Mouse (Mus musculus) cerebellum, adult 18-20 months (tissue): Measurements from ENCODE around the gene Ninl.
"Not testable (repeated sequence)": the region's sequence is repeated elsewhere in the genome, so short reads cannot be mapped to it uniquely, and the experiment has no call there.

ENCODE experiments used
- DNase-seq, 2 experiments: peaks; one replicate each; pipeline ENCODE4 v3.0.0; 2021

The Ninl gene

DNA sequence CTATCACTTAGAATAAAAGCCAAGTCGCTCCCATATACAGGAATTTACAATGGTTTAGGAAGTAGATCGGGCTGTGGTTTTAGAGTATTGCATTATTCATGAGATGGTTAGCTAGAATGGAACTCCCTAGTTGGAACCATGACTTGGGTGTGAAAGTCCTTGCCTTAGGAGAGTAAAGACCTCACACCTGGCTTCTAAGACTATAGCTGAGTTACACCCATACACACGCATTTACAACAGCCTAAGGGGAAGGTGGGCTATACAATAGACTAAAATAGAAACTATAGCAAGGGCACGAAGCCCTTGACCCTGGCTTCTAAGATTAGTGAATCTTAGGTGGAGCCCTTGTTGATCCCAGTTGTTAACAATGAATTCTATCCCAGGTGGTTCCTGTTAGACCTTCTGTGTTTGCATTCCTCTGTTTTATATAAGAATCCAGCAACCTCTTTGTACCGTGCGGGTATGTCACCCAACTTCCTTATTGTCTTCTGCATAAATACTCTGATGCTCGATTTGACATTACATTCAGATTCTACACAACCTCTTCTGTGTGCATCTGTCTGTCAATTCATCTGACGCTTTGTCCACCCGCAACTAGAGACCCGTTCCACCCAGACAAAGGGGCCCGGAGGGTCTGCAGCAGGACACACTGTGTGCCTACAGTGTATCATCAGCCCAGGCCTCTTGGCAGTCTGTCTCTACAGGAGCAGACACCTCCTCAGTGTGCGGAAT is 91.1 kb downstream of the Ninl start:
- not testable (repeated sequence) for DNase-seq

DNA sequence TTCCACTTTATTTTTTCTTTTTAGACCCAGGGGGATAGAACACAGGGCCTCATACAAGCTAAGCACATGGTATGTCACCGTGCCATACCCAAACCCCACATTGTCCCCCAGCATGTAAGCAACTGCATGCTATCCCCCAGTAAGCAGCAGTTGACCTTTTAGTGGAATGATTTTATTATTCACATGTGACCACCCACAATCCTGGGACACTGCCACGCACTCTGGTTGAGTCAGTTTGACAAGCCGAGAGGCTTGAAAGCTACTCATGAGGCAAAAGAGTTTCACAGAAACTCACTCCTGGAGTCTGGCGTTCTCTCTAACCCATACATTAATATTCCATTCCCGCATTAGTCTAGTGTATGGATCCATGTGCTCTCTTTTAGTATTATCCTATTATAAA is 91.8 kb downstream of the Ninl start:
- not testable (repeated sequence) for DNase-seq

DNA sequence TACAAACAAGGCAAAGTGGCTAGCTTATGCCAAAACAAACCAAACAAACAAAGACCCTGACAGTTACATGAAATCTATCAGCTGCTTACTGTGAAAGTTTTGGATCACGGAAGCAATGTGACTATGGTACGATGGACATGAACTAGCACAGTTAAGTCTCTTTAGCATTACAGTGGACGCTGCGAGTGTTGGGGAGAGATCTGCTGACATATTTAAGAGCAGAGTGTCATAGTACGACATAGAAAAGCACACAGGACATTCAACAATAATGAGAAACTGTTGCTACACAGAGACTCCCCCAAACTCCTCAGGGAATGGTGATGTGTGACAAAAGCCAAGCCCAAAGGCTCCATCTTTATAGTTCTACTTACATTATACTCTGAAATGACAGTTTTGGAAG is 95.2 kb downstream of the Ninl start:
- DNase-seq = no peak

DNA sequence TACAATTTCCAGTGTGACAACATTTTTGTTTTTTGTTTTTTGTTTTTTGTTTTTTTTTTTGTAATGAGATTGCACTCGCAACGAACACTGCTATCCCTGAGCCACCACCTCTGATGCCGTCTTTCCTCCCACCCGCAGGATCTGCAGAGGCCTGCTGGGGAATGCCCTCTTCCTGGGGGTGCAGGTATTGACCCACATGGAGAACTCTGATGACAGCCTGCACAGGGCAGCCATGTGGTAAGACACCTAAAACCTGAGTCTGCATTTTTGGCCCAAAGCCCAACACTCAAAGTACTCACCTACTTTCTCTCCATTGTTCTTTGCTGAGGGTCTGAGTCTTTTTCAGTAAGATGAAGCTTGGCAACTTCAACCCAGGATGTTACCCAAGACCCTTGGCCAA is 104.5 kb downstream of the Ninl start:
- DNase-seq = no peak

DNA sequence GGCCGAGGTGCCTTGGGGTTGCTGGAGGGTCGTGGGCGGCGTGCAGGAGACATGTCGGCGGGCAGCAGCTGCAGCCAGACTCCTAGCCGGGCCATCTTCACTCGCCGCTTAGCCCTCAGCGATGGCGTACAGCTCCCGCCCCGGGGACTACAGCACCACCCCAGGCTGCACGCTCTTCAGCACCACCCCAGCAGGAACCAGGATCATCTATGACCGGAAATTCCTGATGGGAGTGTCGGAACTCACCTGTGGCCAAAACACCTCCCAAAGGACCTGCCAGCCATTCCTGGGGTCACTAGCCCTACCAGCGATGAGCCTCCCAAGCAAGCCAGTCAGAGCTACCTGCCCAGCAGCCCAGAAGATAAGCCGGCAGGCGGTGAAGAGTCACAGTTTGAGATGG is 105.7 kb downstream of the Ninl start:
- DNase-seq = no peak

DNA sequence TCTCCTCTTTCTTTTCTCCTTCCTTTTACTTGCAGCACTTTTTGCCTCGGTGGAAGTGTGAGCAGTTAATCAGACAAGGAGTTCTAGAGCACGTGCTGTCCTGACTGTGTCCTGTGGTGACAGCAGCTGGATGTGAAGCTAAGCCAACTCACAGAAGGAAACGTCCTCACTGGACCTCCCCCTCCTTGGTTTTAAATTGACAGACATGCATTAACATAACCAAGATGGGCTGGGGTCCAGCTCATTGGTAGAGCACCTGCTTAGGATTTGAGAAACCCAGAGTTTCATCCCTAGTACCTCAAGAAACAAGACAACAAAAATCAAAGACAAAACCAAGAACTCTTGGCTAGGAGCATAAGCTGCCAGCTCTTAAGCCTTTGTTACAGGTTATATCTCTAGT is 108.4 kb downstream of the Ninl start:
- DNase-seq = no peak

DNA sequence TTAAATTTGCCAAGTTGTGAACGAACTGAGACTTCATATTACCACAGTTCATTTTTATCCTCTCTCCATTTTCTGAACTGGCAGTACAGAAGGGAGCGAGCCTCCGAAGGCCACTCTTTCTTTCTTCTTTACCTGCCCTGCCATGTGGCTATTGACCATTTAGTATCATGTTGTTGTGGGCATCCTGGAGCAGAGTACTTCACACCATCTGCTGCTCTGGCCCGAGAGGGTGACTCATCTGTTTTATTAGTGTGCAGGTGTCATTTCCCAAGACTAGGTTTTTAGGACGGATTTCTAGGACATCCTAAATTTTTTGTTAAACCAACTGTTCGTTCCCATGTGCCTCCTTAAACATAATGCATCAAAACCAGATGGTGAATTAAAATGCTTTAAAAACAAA is 110.0 kb downstream of the Ninl start:
- DNase-seq = peak; percentile 58 to 61

DNA sequence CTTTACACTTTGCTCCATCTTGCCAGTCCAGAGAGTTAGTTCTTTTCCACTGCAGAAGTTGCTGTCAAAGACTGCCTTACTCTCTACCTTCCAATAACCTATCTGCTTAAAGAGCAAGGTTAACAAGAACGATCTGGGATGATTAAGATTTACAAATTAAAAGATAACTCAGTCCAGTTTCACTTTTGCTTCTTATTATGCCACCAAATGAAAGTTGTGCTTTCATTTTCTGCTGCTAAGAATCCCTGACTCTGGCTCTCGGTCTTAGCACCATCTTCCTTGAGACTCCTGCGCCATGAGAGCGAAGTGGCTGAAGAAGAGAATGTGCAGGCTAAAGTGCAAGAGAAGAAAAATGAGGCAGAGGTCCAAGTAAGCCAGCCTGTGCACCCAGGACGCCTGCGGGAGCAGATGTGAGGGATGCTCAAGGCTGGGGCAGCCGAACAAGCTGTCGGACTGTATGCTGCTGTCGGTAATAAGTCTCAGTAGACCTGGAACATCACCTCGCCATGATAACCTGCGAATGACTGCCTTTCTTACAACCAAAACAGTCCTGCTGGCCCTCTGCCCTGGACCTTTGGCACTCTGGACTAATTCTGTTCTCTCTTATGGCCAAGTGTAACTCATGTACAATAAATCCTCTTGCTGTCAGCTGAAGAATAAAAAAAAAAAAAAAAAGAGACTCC is 112.0 kb downstream of the Ninl start:
- peak; percentile 56 to 57 for DNase-seq

DNA sequence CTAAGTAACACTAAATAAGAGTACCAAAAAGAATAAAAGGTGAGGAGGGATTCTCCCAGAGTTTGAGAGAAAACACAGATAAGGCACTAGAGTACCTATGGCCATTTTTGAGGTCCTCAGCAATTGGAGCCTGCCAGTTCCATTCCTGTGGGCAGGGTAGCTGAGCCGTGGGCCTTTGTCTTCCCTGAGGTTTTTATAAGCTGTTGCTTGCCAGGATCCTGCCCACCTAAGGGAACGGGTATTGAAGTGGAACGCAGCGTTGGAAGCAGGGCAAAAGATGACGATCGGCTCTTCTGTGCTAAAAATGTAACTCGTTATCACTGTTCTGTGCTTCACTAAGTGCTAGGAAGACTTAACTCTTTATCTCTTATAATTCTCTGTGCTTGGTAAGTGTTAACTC is 115.7 kb downstream of the Ninl start:
- no peak for DNase-seq

DNA sequence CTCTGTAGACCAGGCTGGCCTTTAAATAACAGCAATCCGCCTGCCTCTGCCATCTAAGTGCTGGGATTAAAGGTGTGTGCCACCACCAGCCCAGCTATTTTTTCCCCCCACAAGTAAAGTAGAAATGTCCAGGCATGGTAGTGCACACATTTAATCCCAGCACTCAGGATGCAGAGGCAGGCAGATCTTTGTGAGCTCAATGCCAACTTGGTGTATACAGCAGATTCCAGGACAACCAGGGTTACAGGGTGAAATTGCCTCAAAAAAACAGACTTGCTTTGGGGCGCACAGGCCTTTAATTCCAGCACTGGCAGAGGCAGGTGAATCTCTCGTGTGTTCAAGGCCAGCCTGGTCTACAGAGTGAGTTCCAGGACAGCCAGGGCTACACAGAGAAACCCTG is 116.2 kb downstream of the Ninl start:
- no peak for DNase-seq

DNA sequence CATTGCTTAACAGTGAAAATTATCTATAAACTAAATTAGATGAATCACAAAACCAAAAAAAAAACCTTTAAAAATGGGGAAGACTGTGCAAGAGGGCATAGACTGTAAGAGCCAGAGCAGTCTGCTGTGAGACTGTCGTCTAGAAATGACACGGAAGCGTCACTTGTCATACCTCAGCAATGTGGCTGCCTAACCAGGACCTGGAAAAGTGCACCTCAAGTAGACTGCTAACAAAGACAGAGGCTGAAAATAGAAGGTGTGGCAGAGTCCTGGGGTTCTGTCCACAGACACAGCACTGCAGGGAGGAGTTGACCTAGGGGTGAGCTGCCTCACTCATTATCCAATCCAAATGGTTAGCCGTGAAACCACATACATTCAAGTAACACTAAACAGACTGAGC is 117.0 kb downstream of the Ninl start:
- no peak for DNase-seq

DNA sequence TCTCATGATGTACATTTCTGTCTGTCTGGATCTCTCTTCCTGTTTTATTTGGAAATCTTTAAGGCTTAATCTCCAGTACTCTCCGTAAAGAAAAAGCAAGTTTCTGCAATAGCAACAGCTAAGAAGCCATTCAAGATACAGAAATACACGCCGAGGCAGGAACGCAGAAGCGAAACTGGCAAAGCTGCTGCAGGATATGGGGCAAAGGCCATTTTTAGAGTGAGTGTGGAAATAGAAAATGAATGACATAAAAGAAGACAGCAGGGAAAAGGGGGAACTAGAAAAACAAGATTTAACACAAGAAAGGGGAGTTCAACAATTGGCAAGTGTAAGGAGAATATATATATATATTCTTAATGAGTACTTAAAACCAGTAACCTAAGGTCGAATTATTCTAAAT is 117.5 kb downstream of the Ninl start:
- no peak for DNase-seq

DNA sequence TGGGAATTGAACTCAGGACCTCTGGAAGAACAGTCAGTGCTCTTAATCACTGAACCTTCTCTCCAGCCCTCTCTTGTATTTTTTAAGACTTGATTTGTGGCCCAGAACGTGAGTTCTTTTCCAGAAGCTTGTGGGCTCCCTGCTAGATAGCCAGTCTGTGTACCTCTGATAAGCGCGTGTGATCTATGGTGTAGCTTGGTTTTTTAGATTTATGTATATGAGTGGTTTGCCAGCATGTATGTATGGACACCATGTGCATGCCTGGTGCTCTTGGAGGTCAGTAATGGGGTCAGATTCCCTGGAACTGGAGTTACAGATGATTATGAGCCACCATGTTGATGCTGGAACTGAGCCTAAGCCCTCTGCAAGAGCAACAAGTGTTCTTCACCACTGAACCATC is 118.6 kb downstream of the Ninl start:
- no peak for DNase-seq

DNA sequence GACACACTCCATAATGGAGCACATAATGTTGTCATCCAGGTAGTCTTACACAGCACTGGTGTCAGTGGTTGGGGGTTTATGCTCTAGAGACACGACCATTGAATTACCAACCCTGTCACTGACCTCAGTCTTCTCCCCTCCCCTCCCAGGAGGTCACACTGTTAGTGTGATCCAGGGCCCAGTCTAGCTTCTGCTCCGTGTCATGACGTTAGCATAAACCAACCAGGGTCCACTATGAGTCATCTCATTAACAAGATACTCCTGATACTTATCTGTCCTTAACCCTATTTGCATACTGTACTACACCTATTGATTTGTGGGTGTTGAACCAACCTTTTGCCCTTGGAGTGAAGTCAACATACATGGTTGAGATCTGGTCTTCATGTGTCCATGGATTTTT is 120.5 kb downstream of the Ninl start:
- DNase-seq = no peak

DNA sequence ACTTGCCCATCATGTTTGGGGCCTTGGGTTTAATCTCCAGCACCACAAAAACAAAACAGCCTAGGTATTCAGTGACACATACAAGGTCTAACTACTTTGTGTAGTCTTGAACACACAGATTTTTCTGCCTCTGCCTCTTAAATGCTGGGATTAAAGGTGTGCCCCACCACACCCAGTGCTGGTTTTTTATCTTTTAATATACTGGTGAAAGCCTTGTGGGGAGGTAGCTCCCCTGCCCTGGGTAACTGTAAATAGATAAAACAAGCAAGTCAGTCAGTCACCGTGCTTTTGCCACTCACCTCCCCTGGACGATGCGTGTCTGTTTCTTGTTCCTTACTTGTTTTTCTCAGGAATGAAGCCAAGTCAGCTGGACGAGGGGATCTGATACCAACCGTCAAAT is 123.4 kb downstream of the Ninl start:
- no peak for DNase-seq

DNA sequence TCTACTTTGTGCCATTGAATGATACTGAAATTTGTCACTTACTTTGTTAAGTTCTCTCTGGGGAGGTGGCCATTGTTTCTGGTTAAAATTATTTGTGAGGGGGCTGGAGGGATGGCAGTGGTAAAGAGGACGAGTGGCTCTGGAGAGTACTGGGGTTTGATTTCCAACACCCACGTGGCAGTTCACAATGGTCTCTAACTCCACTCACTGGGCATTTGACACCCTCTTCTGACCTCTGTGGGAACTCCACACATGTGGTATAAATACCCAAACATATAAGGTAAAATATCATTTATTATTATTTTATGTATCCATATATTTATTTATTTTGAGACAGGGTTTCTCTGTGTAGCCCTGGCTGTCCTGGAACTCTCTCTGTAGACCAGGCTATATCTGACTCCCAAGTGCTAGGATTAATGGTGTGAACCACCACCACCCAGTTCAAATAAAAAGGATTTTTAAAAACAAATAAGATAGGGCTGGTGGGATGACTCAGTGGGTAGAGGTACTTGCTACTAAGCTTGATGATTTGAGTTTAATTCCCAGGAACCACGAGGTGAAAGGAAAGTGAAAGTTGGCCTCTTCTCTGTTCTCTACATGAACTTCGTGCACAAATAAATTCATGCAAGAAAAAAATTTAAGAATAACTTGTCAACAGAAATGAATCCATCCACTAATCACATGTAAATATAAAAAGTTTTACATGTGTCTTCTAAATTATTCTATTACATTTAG is 124.2 kb downstream of the Ninl start:
- no peak for DNase-seq

DNA sequence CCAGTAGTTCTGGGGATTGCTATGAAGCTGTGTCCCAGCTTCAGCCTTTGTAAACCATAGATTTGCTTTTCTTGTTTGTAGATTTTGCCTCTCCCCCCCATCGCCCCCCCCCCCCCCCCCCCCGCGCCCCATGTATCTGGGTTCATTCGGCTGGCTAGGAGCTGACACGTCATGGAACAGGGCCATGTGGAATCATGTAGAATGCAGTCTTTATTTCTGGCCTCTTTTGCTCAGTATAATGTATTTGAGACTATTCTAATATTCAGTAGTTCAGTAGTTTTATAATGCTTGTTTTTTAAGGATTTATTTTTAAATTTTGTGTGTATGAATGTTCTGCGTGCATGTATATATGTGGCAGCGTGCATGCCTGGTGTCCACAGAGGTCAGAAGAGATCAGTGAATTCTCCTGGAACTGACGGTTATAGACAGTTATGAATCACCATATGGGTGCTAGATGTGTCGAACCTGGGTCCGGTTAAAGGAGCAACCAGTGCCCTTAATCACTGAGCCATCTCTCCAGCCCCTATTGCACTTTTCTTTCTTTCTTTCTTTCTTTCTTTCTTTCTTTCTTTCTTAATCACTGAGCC is 128.8 kb downstream of the Ninl start:
- DNase-seq = no peak

DNA sequence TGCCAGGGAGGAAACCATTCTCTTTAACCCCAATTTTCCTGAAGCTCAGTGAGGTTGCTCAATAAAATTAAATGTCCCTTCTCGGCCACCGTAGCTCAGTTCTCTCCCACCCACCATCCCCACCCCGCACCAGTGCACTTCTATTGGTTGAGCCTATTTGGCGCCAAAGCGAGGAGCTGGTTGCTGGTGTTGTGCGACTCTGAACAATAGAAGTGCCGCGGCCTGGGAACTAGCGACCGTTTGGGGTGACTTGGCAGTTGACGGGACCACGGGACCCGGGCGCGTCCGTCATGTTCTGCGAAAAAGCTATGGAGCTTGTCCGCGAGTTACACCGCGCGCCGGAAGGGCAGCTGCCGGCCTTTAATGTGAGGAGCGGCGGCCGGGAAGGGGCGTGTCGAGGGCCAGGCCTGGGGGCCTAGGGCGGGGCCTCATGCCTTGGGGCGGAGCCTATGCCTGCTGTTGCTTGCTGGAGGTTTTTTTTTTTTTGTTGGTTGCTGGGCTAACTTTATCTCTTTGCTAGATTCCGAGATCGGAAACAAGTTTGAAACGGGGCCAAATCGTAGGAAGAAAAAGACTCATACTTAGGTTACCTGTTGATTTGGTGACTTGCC is 129.6 kb downstream of the Ninl start:
- peak; percentile 84 for DNase-seq

DNA sequence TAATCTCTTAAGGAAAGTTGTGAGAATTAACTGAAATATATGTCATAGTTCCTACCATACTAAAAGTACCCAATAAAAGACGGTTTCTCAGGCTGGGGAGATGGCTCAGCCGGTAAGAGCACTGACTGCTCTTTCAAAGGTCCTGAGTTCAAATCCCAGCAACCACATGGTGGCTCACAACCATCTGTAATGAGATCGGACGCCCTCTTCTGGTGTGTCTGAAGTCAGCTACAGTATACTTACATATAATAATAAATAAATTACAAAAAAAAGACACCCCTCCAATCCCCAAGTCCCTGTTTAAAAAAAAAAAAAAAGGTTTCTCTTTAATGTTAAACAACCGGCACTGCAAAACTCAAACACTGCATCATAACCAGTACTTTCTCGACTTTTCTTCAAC is 130.3 kb downstream of the Ninl start:
- not testable (repeated sequence) for DNase-seq

DNA sequence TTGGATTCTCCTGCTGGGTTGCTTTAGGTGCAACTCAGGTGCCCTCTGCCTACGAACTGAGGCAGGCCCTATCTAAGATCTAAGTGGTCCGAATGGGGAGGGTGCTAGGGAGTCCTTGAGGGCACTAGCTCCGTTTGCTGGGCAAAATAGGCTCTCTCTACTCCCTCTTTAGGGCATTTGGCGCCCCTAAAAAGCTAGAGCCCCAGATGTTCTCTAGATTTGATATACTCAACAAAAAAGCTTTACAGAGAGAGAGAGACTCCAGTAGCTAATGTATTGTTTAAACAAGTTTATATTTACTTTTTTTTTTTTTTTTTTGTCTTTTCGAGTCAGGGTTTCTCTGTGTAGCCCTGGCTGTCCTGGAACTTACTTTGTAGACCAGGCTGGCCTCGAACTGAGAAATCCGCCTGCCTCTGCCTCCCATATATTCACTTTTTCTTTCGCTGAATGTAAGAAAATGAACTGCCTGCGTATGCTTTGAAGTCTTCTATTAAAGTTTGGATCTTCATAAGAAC is 134.2 kb downstream of the Ninl start, which contains the start of gene Gins1:
Gins1 (plus strand) TSS at position 465 of the 515 bp plus-strand sequence.
- DNase-seq = no peak

DNA sequence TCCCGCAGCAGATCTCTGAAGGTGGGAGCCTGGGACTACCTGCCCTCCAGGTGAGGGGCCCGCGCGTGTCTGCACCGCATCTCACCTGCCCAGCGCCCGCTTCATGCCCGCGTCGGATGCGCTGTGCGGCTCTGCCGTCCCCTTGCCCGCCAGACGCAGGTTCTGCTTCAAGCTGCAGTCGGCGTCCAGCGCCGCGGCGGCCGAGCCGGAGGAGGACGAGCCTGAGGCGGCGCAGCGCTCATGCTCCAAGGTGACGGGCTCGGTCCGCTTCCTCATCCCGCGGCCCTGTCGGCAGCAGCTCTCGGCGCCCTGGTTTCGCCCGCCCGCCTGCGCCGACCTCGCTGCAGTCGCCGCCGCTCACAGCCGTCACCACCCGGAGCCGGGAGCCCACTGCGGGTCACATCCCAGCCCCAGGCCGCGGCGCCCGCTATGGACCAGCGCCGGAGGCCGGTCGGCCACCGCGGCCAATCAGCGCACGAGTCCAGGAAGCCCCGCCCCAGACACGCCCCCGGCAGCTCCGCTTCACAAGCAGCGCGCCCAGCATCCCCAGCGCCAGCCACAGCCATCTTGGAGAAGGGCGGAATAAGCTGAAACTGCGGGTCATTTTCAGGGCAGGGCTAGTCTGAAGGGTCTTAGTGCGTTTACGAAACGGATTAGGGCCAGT is 134.8 kb downstream of the Ninl start, which contains the start of gene Abhd12:
Abhd12 (minus strand) TSS at position 470 of the 664 bp plus-strand sequence.
- DNase-seq = peak; percentile 99

DNA sequence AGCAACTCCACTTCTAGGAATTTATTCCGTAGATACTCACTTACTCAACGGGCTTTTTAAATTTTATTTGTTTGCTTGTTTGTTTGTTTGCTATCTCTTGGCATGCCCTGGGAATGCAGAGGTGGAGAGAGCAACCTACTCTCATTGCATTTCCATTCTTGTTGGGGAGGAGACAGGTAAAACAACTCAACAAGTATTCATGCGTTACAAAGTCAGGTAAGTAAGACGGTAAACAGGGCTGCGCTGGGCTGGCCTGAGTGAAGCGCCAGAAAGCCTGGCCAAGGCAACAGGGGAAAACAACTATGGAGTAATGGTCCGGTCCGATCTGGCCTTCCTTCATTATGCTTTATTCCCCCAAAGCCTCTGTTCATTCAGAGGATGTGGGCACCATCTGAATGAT is 136.8 kb downstream of the Ninl start:
- DNase-seq = no peak
